Mouse (Mus musculus): ENCODE data around the gene Plk4.

- TF ChIP-seq CTCF (IDR thresholded peaks at IDR 0.05; ENCODE audit: insufficient read depth, low read depth, low read length) (no peak), POLR2A (IDR thresholded peaks at IDR 0.05; ENCODE audit: insufficient read depth, low read depth, low read length) (no peak)
These were observed 13.5 kb downstream of the Plk4 start for GRCm38 (mm10) chr3:40813275-40813674.
